Mouse (Mus musculus) hindbrain, embryonic 15.5 days (tissue): ENCODE data around the gene Macf1. TPM values are rescaled to one million over a fixed set of nuclear protein-coding genes. Genes with fewer than 3 reads are reported as not detected.

Experiments
- ATAC-seq: fragments of 200-750 bp; cut with Nextera tagmentation; 2 replicates; pipeline ENCODE4 v1.8.0; 2017; ENCODE audit warnings: low read depth, moderate number of reproducible peaks, moderate TSS enrichment; ENCODE audit not compliant: low FRiP score
- H3K27ac ChIP-seq: fragments of 300-500 bp; sonication (generic); replicated peaks from 2 replicates; pipeline ENCODE4 v1.5.1; 2015; ENCODE audit warnings: mild to moderate bottlenecking, inconsistent platforms
- H3K27me3 ChIP-seq: fragments of 300-500 bp; sonication (generic); 2 replicates; pipeline ENCODE4 v1.6.1; 2015; ENCODE audit warnings: control low read depth, inconsistent platforms
- H3K36me3 ChIP-seq: fragments of 300-500 bp; sonication (generic); 2 replicates; pipeline ENCODE4 v1.6.1; 2015; ENCODE audit warnings: control low read depth, inconsistent platforms
- H3K4me1 ChIP-seq: fragments of 300-500 bp; sonication (generic); replicated peaks from 2 replicates; pipeline ENCODE4 v1.6.1; 2015; ENCODE audit warnings: control low read depth, inconsistent platforms
- H3K4me2 ChIP-seq: fragments of 300-500 bp; sonication (generic); 2 replicates; pipeline ENCODE4 v1.6.1; 2015; ENCODE audit warnings: moderate library complexity, mild to moderate bottlenecking, inconsistent platforms
- H3K4me3 ChIP-seq: fragments of 300-500 bp; sonication (generic); 2 replicates; pipeline ENCODE4 v1.5.1; 2015; ENCODE audit warnings: mild to moderate bottlenecking, inconsistent platforms
- H3K9ac ChIP-seq: fragments of 300-500 bp; sonication (generic); 2 replicates; pipeline ENCODE4 v1.6.1; 2015; ENCODE audit warnings: inconsistent platforms
- H3K9me3 ChIP-seq: fragments of 300-500 bp; sonication (generic); 2 replicates; pipeline ENCODE4 v1.6.1; 2016; ENCODE audit warnings: control low read depth, inconsistent platforms
- WGBS: fragments of 180-500 bp; shearing (Covaris S2); methylation state at CpG from one replicate; pipeline ENCODE4 v1.1.7; 2015; 5-methylcytosine and 5-hydroxymethylcytosine counted together
- polyA plus RNA-seq: library from polyadenylated mRNA; unstranded; fragments of >200 nt; fragmentation: Nextera tagmentation; extraction: Ambion mirVana; gene quantifications from 2 replicates; pipeline ENCODE4 v1.2.1, GENCODE M21; 2015

The Macf1 gene
- polyA plus RNA-seq, result 69.2 and 71.9 TPM in 2 replicates

- Histone ChIP-seq H3K4me2 (peak within 1 kb of the TSS; percentile 95), H3K9ac (0 out of 2 replicates have a peak within 1 kb of the TSS, but pooled peaks have one; percentile 98), H3K27ac (peak within 1 kb of the TSS; percentile 98), H3K4me1 (peaks cover 47% of the 10 kb centered on the region), H3K36me3 (peaks cover 17% of the 10 kb centered on the region), H3K27me3 (no peaks in the 10 kb centered on the region), H3K4me3 (peak within 1 kb of the TSS; percentile 97), H3K9me3 (no peaks in the 10 kb centered on the region)
- ATAC-seq, result no peak
- 83% methylated on average over 3 of the region's 3 CpGs for WGBS
Measured at GRCm38 (mm10) chr4:123684260-123684659, at the start of gene Macf1. Gene Macf1, minus strand, starts transcription at chr4:123684360.

GRCm38 (mm10) chr4:123733532-123733931, 49.4 kb upstream of the Macf1 start:
- Histone ChIP-seq H3K9me3 (no peaks in the 10 kb centered on the region), H3K4me2 (no peak overlapping the region), H3K36me3 (peaks cover 41% of the 10 kb centered on the region), H3K4me3 (no peak overlapping the region), H3K27me3 (no peaks in the 10 kb centered on the region), H3K9ac (no peak overlapping the region), H3K4me1 (no peaks in the 10 kb centered on the region), H3K27ac (no peak overlapping the region)
- ATAC-seq, result no peak
- 95% methylated on average over 9 of the region's 9 CpGs for WGBS

DNA sequence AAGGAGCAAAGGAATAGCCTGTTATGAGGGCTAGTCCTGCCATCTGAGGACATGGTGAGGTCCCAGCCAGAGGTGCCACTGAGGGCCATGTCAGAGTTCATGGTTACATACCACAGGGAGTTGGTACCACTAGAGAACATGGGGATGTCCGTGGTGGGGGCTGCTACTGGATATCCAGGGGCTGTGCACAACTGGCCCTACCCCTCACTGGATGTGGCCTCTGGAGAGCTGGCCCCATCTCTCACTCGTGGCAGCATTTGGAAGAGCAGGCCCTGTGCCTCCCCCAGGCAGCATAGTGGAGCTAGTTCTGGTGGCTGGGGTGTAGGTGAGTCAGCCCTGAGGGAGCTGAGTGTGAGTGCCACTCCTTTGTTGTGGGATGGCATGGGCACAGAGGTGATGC, 48.8 kb upstream of the Macf1 start:
- H3K4me1 ChIP-seq, result no peaks in the 10 kb centered on the region
- H3K9ac ChIP-seq, result no peak overlapping the region
- no peaks in the 10 kb centered on the region for H3K9me3 ChIP-seq
- H3K4me2 ChIP-seq, result no peak overlapping the region
- ATAC-seq, result peak; percentile 27; the same call in 1 of the 2 replicates
- H3K27me3 ChIP-seq, result no peaks in the 10 kb centered on the region
- WGBS, result 92% methylated on average over 2 of the region's 2 CpGs
- peaks cover 35% of the 10 kb centered on the region for H3K36me3 ChIP-seq
- H3K4me3 ChIP-seq, result no peak overlapping the region
- H3K27ac ChIP-seq, result no peak overlapping the region

DNA sequence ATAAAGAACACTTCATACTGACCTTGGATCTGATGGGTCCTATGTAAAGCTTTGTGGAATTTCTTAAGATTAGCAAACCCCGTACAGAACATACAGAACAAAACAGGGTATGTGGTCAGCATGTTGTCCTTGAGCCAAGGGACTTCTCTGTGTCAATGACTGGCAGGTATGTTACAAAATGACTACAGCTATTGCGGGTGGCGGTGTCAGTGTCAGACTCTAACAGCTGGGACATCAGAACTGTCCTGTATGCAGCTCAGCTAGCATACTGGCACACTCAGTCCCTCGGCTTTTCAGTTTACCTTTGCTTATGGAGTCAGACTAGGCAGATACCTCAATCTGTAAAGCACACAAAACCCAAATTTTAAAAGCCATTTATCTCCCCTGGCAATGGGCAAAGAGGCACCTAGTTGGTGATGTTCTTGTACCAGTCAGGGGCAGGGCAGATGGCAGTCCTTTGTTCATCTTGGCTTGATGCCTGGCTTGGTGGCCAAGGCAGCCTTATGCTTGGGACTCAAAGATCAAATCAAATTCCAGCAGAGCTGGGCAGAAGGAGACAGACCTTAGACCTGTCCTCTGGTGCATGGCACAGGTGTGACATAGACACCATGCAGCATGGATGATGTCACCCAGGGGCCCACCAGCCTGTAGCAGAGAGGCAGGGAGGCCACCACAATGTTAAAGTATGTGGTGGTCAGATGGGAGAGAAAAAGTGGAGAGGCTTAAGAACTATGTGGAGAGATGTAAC, 48.2 kb upstream of the Macf1 start:
- Histone ChIP-seq H3K36me3 (peaks cover 31% of the 10 kb centered on the region), H3K4me3 (no peak overlapping the region), H3K27ac (no peak overlapping the region), H3K4me1 (no peaks in the 10 kb centered on the region), H3K9ac (no peak overlapping the region), H3K4me2 (no peak overlapping the region), H3K9me3 (no peaks in the 10 kb centered on the region), H3K27me3 (no peaks in the 10 kb centered on the region)
- 0 out of 2 replicates have a peak, but pooled peaks have one; percentile 27 for ATAC-seq
- WGBS, result 92% methylated on average over 4 of the region's 4 CpGs

DNA sequence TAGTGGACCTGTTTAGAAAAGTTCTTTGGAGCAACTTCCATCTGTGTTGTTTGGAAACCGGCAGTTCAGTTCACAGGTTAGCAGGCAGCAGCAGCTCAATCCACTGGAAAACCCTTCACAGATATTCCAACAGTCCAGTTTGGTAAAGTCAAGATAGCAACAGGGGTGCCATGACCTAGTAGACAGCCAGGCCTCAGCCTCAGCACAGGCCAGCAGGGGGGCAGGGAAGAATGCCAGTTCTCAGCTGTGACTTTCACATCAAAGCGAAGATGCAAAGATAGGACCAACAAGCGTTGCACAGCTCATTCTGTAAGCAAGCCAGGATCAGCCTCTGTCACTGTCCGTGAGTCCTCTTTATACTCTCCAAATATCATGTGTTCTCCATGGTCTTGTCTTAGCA, 37.6 kb upstream of the Macf1 start:
- H3K4me2 ChIP-seq, result no peak overlapping the region
- WGBS, result 78% methylated on average over 4 of the region's 4 CpGs
- no peak overlapping the region for H3K9ac ChIP-seq
- no peaks in the 10 kb centered on the region for H3K36me3 ChIP-seq
- H3K4me3 ChIP-seq, result no peak overlapping the region
- no peak for ATAC-seq
- H3K27ac ChIP-seq, result no peak overlapping the region
- H3K9me3 ChIP-seq, result no peaks in the 10 kb centered on the region
- H3K4me1 ChIP-seq, result peaks cover 10% of the 10 kb centered on the region
- H3K27me3 ChIP-seq, result no peaks in the 10 kb centered on the region

DNA sequence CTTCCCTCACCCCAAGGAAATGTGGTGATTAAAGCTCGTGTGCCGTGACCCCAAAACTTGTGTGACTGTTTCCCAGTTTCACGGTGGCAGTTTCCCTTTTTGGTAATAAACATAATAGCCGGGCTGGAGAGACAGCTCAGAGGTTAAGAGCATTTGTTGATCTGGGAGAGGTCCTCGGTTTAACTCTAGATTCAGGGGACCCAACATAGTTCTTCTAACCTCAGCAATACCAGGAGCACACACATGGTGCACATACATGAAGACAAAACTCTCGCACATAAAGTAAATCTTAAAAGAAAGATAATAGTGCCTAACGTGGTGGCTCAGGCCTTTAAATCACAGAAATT, 34.2 kb upstream of the Macf1 start:
- peak; percentile 21; the same call in 1 of the 2 replicates for ATAC-seq
- H3K4me1 ChIP-seq, result peaks cover 14% of the 10 kb centered on the region
- H3K9ac ChIP-seq, result peak overlapping the region; percentile 46
- 32% methylated on average over 7 of the region's 7 CpGs for WGBS
- H3K9me3 ChIP-seq, result no peaks in the 10 kb centered on the region
- 0 out of 2 replicates have a peak overlapping the region, but pooled peaks have one; percentile 63 for H3K27ac ChIP-seq
- H3K4me3 ChIP-seq, result peak overlapping the region; percentile 95
- peak overlapping the region; percentile 66 for H3K4me2 ChIP-seq
- H3K27me3 ChIP-seq, result no peaks in the 10 kb centered on the region
- peaks cover 17% of the 10 kb centered on the region for H3K36me3 ChIP-seq

DNA sequence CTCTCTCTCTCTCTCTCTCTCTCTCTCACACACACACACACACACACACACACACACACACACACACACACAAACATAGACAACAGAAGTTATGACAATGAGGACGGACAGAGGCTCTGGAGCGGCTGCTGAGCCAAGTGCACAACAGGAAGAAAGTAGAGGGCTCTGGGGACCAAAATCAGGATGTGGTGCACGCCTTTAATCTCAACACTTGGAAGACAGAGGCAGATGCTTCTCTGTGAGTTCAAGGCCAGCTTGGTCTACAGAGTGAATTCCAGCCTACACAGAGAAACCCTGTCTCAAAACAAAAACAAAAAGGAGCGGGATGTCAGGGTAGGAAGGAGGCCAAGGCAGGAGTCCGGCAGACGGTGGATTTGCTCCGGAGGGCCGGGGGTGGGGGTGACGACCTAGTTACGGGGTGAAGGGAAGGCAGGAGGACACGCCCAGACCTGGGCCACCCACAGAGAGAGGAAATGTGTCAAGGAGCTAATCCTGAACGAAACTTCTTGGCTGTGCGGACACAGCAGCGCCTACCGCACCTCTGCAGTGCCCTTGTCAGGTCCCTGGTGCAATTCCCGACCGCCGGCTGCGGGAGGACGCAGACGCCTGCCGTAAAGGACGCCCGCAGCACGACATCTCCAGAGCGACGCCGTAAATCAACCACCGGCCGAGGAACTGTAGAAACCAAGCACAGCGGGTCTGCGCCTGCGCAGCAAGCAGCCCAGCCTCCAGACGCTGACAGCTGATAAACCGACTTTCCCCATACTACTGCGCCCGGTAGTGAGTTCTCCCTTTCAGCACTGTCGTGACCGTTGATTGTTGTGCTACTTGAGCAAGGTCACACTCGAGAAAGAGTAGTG, 33.6 kb upstream of the Macf1 start, which contains the start of gene Ndufs5:
Ndufs5 (minus strand) TSS at position 629 of the 860 bp plus-strand sequence.
- ATAC-seq, result peak; percentile 96
- H3K4me2 ChIP-seq, result peak within 1 kb of the TSS; percentile 66
- peak within 1 kb of the TSS; percentile 95 for H3K4me3 ChIP-seq
- WGBS, result 1% methylated on average over 40 of the region's 40 CpGs
- H3K9ac ChIP-seq, result peak within 1 kb of the TSS; percentile 94
- H3K27me3 ChIP-seq, result no peaks in the 10 kb centered on the region
- no peaks in the 10 kb centered on the region for H3K9me3 ChIP-seq
- peak within 1 kb of the TSS; percentile 83 for H3K27ac ChIP-seq
- H3K4me1 ChIP-seq, result peaks cover 14% of the 10 kb centered on the region
- peaks cover 19% of the 10 kb centered on the region for H3K36me3 ChIP-seq

GRCm38 (mm10) chr4:123712431-123712830, 28.3 kb upstream of the Macf1 start:
- no peaks in the 10 kb centered on the region for H3K9me3 ChIP-seq
- no peak overlapping the region for H3K4me2 ChIP-seq
- H3K4me1 ChIP-seq, result peaks cover 9% of the 10 kb centered on the region
- no peak overlapping the region for H3K4me3 ChIP-seq
- H3K36me3 ChIP-seq, result peaks cover 25% of the 10 kb centered on the region
- H3K27me3 ChIP-seq, result no peaks in the 10 kb centered on the region
- no peak overlapping the region for H3K9ac ChIP-seq
- ATAC-seq, result no peak
- H3K27ac ChIP-seq, result no peak overlapping the region
- WGBS, result 95% methylated on average over 3 of the region's 3 CpGs

GRCm38 (mm10) chr4:123707340-123707739, 23.2 kb upstream of the Macf1 start:
- Histone ChIP-seq H3K27ac (no peak overlapping the region), H3K4me1 (no peaks in the 10 kb centered on the region), H3K9ac (no peak overlapping the region), H3K9me3 (no peaks in the 10 kb centered on the region), H3K36me3 (peaks cover 4% of the 10 kb centered on the region), H3K4me3 (no peak overlapping the region), H3K27me3 (no peaks in the 10 kb centered on the region), H3K4me2 (no peak overlapping the region)
- ATAC-seq, result no peak
- 94% methylated on average over 5 of the region's 5 CpGs for WGBS

DNA sequence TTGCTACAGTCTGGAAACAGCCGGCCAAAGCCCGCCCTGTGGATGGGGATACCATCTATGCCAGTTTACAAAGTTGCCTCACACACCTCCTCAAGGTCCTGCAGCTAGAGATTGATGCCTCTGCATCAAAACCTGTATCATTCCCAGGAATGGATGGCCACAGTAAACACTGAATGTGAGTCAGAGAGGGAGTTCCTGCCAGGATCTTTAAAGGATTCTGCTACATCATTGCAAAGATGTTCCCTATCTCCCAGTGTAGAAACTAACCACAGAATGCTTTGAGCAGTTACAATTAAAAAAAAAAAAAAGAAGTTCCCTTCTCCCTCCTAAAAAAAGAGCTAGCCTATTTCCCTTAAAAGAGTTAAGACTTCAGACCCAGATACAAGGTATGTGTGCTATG, 21.2 kb upstream of the Macf1 start:
- Histone ChIP-seq H3K27ac (no peak overlapping the region), H3K4me3 (no peak overlapping the region), H3K9ac (no peak overlapping the region), H3K4me2 (no peak overlapping the region), H3K9me3 (no peaks in the 10 kb centered on the region), H3K36me3 (no peaks in the 10 kb centered on the region), H3K4me1 (no peaks in the 10 kb centered on the region), H3K27me3 (no peaks in the 10 kb centered on the region)
- 91% methylated on average over 2 of the region's 2 CpGs for WGBS
- ATAC-seq, result no peak

GRCm38 (mm10) chr4:123693384-123693783, 9.2 kb upstream of the Macf1 start:
- ATAC-seq, result no peak
- Histone ChIP-seq H3K27ac (no peak overlapping the region), H3K4me3 (no peak overlapping the region), H3K9ac (no peak overlapping the region), H3K36me3 (no peaks in the 10 kb centered on the region), H3K27me3 (no peaks in the 10 kb centered on the region), H3K4me2 (no peak overlapping the region), H3K4me1 (0 out of 2 replicates have a peak, but pooled peaks cover under 1% of the 10 kb centered on the region), H3K9me3 (no peaks in the 10 kb centered on the region)
- 74% methylated on average over 12 of the region's 12 CpGs for WGBS

GRCm38 (mm10) chr4:123692071-123692470, 7.9 kb upstream of the Macf1 start:
- no peak for ATAC-seq
- H3K9me3 ChIP-seq, result no peaks in the 10 kb centered on the region
- H3K4me1 ChIP-seq, result peaks cover 6% of the 10 kb centered on the region
- no peak overlapping the region for H3K4me3 ChIP-seq
- no peak overlapping the region for H3K4me2 ChIP-seq
- H3K36me3 ChIP-seq, result no peaks in the 10 kb centered on the region
- no peaks in the 10 kb centered on the region for H3K27me3 ChIP-seq
- 87% methylated on average over 3 of the region's 3 CpGs for WGBS
- H3K9ac ChIP-seq, result no peak overlapping the region
- H3K27ac ChIP-seq, result no peak overlapping the region
